Mouse (Mus musculus) CD4-positive naive resting alpha-beta T cell, adult 76 days (primary cell): ENCODE results near the gene Slc30a6. TPM values are rescaled to one million over a fixed set of nuclear protein-coding genes. Genes with fewer than 3 reads are reported as not detected.

ENCODE experiments used
- total RNA-seq: library from RNA; stranded (reverse); gene quantifications from one replicate; pipeline ENCODE4 v1.2.4, GENCODE M21; 2023

The Slc30a6 gene
- 18.0 TPM for total RNA-seq

GRCm38 (mm10) chr17:74395383-74396065, at the start of gene Slc30a6:
Gene Slc30a6, plus strand, starts transcription at chr17:74395608.

GRCm38 (mm10) chr17:74458711-74459408, 63.5 kb downstream of the Slc30a6 start, which contains the start of gene Nlrc4:
Gene Nlrc4, minus strand, starts transcription at chr17:74459142.

Other genes with a start within 250 kb of the Slc30a6 start
- 45.6 TPM for gene Memo1, start 100.1 kb upstream of the Slc30a6 start, total RNA-seq
- gene Dpy30, start 71.7 kb upstream of the Slc30a6 start, total RNA-seq = 46.8 TPM
- gene Spast, start 56.6 kb upstream of the Slc30a6 start, total RNA-seq = 28.4 TPM
- gene Nlrc4, start 63.5 kb downstream of the Slc30a6 start, total RNA-seq = 2.3 TPM
- gene Yipf4, start 93.9 kb downstream of the Slc30a6 start, total RNA-seq = 58.2 TPM
- gene Birc6, start 132.7 kb downstream of the Slc30a6 start, total RNA-seq = 337 TPM